Mouse (Mus musculus) lung, postnatal 25 days (tissue): Measurements from ENCODE around the gene Macrod1.

Experiments used
- DNase-seq: peaks from one replicate; pipeline ENCODE4 v3.0.0; 2022; ENCODE audit warnings: low spot score

Gene Macrod1

GRCm38 (mm10) chr19:7083035-7083794 is 26.6 kb downstream of the Macrod1 start:
- no peak for DNase-seq

GRCm38 (mm10) chr19:7084734-7085133 is 28.1 kb downstream of the Macrod1 start:
- DNase-seq, result no peak

GRCm38 (mm10) chr19:7088558-7088957 is 31.9 kb downstream of the Macrod1 start:
- no peak for DNase-seq

GRCm38 (mm10) chr19:7089050-7089449 is 32.4 kb downstream of the Macrod1 start:
- no peak for DNase-seq

DNA sequence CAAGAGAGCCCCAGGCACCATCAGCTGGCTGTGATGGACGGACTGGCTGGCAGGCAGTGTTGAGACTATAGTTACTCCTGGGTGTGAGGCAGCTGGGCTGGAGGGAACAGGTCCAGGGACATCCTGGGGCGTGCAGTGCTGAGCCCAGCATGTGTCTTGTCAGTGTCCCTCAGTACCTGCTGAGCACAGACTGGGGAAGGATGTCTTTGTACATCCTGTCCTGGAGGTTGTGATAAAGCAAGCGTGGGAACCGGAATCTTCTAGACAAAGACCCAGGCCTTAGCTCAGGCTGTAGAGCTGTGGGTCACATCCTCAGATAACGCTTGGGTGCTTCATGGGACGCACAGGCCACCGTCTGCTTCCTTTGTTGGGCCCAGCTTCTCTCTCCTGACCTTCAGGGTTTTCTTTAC is 33.2 kb downstream of the Macrod1 start:
- DNase-seq, result no peak

DNA sequence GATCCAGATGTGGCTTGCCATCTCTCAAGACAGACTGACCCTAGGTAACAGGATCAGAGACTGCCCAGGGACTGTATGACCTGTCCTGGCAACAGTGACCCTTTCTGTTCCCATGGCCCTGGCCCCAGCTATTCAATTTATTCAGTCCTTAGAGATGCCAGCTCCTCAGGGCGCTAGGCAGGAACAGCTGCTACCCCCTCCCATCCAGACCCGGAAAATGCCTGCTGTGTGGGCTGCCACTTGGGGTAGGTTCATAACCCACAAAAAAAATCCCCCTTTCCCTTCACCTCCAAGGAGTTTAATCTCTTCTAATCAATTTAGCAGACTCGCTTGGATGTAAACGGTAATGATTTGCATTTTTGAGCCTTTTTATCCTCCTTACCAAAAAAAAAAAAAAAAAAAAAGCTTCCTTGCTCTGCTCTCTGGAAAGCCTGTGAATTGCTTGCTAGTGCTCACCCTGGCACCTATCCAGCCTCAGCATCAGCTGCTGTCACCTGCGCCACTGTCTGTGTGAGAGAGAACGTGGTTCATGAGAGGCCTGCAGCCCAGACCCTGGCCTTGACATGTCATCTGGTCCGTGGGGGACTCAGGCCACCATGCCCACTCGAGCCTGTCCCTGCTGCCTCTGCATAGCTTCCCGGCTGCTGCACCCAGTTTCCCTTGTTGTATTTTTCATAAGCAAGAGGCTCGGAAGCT is 33.9 kb downstream of the Macrod1 start:
- DNase-seq, result no peak

DNA sequence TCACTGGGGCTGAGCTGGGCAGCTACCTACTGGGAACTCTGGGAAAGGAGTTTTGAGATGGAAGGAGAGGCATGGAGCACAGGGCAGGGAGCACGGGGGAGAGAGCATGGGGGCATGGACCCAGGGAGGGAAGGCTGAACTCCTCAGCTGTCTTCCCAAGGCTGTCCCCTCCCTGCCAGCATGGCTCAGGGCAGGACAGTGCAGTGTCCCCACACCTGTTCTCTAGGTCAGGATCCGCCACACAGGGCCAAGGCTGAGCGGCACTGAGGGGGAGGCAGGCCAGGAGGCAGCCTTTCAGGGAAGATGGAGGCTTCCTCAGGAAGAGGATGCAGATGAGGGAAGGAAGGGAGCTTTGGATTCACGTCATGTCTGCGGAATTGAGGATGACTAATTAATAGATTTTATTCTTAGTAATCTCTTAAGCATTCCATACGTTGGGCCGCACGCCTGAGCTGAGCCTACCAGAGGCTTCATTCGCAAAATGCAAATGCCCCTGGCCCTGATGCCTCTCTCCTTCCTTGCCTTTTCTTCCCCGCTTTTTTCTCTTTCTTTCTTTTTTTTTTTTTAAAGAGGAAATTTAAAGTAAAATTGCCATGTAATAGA is 34.9 kb downstream of the Macrod1 start:
- no peak for DNase-seq

DNA sequence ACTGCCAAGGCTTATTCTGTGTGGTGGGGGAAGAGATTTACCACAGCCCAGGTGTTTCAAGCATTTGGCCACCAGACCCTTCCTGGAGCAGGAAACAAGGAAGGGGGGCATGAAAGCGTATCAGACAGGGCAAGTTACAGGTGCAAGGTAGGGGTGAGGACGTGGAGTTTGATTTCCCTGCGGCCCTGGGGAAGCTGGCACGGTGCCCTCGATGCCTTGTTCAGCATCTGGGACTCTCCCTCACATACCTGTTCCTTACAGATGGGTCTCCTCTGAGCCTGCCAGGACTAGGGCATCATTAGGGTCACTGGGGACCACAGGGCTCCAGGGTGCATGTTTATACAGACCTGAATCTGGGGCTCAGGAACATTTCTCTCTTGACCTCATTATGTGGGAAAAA is 36.1 kb downstream of the Macrod1 start:
- DNase-seq, result no peak

DNA sequence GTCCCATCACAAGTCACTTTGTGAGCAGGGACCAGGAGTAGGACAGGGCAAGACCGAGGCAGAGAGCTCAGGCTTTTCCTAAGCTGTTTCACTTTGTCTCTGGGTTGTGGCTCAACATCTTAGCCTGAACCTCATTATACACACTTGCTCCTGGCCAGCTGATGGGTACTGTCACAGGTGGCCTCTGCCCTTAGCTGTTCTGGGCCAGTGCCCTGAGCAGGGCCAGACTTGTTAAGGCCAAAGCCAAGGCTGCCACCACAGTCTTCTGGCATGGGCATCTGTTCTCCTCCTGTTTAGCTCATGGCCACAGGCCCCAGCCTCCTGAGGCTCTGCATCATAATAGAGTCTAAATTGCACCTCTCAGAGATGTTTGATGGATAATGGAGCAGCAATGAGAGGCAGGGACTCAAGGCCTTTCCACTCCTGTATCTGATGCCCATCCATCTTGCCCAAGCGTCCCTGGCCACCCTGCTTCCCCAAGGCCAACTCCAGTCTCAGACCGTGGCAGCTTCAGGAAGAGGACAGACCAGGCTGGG is 43.1 kb downstream of the Macrod1 start:
- no peak for DNase-seq

- no peak for DNase-seq
These were observed 45.4 kb downstream of the Macrod1 start for GRCm38 (mm10) chr19:7102039-7102438.

DNA sequence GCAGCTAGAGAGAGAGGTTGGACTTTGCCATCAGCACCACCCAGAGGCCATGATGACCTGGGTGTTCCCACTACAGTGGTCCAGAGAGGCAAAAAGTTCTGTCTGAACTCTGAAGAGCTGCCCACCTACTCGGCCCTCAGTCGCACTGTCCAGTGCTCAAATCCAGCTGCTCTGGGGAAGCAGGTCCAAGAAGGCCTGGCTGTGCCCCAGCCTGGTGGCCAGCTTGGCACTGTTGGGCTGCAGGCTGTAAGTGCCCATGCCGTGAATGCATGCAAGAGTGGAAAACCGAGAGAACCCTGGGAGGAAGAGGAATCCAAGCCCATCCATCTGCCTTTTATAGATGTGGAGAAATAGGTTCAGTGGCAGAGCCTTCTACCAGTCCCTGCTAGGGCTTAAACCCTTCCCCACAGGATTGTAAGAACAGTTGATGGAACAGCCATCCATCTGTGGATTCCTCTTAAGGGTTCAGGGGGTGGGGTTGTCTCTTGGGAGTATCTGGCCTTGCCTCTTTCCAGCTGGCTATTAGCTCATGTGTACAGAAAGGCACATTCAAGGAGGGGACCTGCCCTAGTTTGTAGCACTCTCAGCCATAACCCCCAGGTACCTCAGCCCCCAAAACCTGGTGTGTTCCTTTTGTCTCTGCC is 46.9 kb downstream of the Macrod1 start:
- DNase-seq, result no peak

DNA sequence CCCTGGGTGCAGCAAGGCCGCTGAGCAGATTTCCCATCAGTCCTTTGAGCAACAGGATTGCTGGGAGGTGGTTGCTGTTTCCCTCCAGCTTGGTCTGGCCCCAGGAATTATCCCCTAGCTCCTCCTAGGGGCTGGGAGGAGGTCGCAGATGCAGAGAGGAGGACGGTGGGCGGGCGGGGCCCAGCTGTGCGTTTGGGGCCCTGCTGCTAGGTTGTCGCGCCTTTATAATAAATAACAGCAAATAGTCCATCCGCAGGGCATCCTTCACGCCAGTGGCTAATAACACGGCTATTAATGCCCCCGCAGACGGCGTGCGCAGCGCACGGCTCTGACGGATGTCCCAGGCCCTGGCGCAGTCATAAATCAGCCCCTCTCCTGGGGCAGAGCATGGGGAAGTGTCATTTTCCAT is 47.4 kb downstream of the Macrod1 start:
- DNase-seq, result no peak

DNA sequence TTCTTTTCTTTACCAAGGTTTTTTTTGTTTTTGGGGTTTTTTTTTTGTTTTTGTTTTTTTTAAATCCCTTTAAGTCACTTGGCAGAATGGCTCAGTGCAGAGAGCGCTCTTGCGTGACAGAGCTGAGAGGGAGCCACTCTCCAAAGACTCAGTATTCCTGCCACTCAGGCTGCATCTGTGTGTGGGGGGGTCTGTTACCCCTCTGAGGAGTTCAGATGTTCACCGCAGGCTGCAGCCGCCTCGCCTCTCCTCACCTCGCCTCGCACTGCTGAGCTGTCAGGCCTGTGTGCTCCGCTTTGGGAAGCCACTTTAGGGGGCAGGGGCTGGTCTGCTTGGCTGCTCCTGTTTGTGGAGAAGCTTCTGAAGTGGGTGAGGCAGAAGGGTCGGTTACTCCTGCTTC is 48.9 kb downstream of the Macrod1 start, which contains the start of gene Flrt1:
Gene Flrt1, minus strand, starts transcription at position 186 of the 400 bp plus-strand sequence.
- no peak for DNase-seq

DNA sequence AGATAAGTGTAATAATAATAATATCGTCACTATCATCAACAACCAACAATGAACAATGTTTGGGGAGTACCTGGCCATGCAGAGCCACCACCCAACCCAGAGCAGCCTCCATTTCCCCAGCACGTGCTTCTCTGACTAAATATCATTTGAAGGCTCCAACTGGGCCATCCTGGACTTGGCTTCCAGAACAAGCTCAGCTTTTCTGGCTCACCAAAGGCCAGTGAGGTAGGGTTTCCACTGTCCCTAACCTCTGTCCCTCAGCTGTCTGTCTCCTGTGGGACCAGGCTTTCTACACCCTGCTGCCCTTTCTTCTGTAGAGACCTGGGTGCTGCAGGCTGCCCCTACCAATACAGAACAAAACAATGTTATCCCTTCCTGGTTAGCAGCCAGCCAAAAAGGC is 50.0 kb downstream of the Macrod1 start:
- DNase-seq, result no peak

DNA sequence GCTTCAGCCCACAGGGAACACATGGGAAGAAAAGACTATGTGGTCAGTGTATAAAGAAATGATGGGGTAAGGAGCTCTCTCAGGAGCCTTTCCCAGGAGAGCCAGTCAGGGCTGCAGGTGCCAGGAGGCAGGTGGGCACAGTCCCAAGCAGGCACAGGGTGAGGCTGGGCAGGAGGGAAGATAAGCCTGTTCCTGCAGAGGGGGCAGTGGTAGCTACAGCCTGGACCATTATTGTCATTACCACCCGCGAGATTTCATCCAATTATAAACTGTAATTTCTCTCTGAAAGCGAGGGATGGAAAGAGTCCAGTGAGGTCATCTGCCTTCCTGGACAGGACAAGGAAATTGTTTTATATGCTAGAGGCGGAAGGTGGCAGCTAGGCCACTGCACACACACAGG is 50.6 kb downstream of the Macrod1 start:
- DNase-seq, result no peak

- DNase-seq, result peak; percentile 86
These were observed 51.7 kb downstream of the Macrod1 start for GRCm38 (mm10) chr19:7108114-7108905.

GRCm38 (mm10) chr19:7110097-7110496 is 53.5 kb downstream of the Macrod1 start:
- no peak for DNase-seq

- DNase-seq, result no peak
These were observed 54.3 kb downstream of the Macrod1 start for GRCm38 (mm10) chr19:7110875-7111274.

GRCm38 (mm10) chr19:7111309-7111708 is 54.7 kb downstream of the Macrod1 start:
- DNase-seq, result no peak

DNA sequence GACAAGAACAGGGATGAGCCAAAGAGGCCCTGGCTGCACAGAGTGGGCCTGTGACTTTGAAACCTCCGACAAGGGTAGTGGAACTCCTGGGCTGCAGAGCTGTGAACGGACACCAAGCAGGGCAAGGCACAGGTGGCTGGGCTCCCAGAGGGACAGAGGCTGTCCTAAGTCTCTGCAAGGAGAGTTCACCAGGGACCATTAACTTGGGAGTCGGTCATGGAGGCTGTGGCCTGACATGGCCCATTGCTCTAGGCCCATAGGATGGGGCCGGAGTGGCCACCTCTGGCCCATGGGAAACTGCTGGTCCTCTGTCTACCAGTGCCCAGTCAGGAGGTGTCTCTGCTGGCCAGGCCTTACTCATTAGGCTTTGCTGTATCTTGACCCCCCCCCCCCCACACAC is 55.1 kb downstream of the Macrod1 start:
- no peak for DNase-seq

DNA sequence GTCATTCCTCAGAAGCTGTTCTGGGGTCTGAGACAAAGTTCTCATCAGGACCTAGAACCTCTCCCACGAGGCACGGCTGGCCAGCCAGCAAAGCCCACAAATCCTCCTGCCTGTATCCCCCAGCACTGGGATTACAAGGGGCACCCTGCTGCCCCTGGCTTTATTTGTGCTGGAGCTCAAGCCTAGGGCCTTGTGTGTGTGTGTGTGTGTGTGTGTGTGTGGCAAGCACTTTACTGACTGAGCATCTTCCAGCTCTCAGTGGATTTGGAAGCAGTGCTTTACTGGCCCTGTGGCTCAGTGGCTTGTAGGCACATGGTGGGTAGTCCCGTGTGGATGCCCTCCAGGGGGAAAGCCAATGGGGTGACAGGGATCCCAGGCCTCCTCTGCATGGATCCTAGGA is 56.0 kb downstream of the Macrod1 start:
- no peak for DNase-seq

GRCm38 (mm10) chr19:7113574-7113973 is 57.0 kb downstream of the Macrod1 start:
- no peak for DNase-seq
